Mouse (Mus musculus): ENCODE measurements at regions not wholly inside any gene's neighbourhood (a gene's known extent, or its start where the extent isn't known, plus 50 kb on each side); places are given as distances from the start of the nearest gene placed in this dataset.

DNA sequence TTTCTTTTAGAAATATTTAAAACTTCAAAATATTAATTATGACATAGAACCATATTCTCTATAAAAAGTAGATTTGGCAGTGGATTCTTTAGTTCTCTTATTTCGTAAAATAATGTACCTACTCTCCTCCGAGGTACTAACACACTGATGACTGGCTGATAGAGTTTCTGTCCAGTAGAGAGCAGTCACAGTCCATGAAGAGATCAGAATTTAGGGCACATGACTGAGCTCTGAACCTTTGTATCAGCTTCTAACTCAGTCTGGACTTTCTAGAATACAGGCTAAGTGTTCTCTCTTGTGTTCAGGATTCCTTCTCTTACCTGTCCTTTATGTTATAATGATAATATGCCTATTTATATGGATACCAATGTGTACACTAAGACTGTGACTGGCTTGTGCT is 494.3 kb downstream of the Cd109 start:
- peak; percentile 37; the same call in 1 of the 2 replicates for TF ChIP-seq CTCF (IDR thresholded peaks at IDR 0.05; ENCODE audit: borderline replicate concordance, extremely low read depth, insufficient read depth, insufficient read length)
- TF ChIP-seq POLR2A (IDR thresholded peaks at IDR 0.05; ENCODE audit: borderline replicate concordance, extremely low read depth, insufficient read depth, insufficient read length, poor library complexity, severe bottlenecking), result no peak

Measured in brain, embryonic 14.5 days (tissue).